Mouse (Mus musculus): ENCODE results near the gene Ppp1r12a. TPM values are rescaled to one million over a fixed set of nuclear protein-coding genes. Genes with fewer than 3 reads are reported as not detected.

Ppp1r12a gene
- polyA plus RNA-seq, 1 experiment: 18.1 TPM

DNA sequence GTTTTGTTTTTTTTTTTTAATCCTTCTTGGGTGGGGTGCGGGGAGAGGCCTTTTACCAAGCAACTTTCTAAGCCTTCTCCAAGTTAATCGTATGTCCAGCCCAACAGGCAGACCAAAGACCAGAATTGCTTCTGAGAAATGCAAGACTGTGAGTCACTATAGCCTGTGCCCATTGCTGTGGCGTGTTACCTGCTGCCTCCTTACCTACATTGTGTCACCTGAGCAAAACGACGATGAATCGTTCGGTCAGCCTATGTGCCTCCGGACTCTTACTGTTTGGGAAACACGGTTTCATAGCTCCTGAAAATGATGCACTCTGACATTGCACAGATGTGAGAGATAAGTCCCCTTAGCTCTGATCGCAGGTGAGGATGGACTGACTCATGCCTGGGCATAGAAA is 169.0 kb downstream of the Ppp1r12a start:
- Histone ChIP-seq H3K27me3 (replicated peaks; ENCODE audit: control insufficient read depth, insufficient read depth, low read length) (no peaks in the 10 kb centered on the region), H3K4me1 (ENCODE audit: control insufficient read depth, insufficient read depth, low read length) (peaks cover 13% of the 10 kb centered on the region; the same call in 1 of the 2 replicates), H3K4me3 (ENCODE audit: insufficient read depth, low read depth, low read length) (no peak overlapping the region), H3K36me3 (ENCODE audit: control insufficient read depth, insufficient read depth, low read length) (no peaks in the 10 kb centered on the region; the same call in 1 of the 2 replicates), H3K27ac (ENCODE audit: insufficient read depth, low read depth, low read length) (no peak overlapping the region)
- 27% methylated on average over 10 of the region's 10 CpGs for WGBS
- no peak for TF ChIP-seq POLR2A (IDR thresholded peaks at IDR 0.05; ENCODE audit: low read depth, low read length)
- no peak for TF ChIP-seq CTCF (conservative IDR thresholded peaks at IDR 0.05; ENCODE audit: insufficient read depth, insufficient read length, low read depth, low read length)
- DNase-seq: no peak

DNA sequence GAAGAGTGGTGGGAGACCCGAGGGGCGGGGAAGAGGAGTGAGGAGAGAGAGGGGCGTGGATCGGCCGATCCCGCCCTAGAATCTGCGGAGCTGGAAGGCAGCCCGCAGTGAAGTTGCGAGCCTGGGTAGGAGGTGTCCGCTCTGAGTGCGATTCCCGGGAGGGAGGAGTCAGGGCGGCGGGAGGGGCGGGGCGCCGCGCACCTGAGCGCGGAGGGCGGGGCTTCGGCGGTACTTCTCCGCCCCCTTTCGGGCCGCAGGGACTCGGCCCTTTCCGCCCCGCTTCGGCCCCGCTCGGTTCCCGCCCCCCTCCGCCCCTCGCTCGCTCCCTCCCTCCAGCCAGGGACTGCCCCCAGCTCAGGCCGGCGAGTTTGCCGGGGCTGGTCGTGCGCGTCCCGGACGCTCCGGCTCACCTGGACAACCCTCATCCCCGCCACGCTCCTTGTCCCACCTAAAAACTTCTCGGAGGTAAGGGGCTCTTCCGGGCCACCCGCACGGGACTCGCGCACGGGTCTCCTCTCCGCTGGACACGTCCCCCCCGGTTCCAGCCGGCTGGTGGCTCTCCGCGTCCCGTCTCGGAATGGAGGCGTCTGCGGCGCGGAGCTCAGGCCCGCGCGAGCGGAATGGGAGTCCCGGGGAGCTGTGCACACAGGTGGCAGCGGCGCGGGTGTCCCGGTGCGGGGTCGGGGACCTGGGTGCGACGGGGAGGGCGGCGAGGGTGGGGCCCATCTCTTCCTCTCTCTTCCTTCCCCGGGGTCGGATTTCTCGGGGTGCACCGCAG is 170.0 kb downstream of the Ppp1r12a start, which contains the start of gene Pawr:
Pawr (plus strand) TSS at position 338 of the 778 bp plus-strand sequence.
- DNase-seq: peak; percentile 93
- TF ChIP-seq CTCF (conservative IDR thresholded peaks at IDR 0.05; ENCODE audit: insufficient read depth, insufficient read length, low read depth, low read length): no peak
- TF ChIP-seq POLR2A (IDR thresholded peaks at IDR 0.05; ENCODE audit: low read depth, low read length): peak; percentile 86
- peaks cover 13% of the 10 kb centered on the region; the same call in 1 of the 2 replicates for H3K4me1 ChIP-seq (ENCODE audit: control insufficient read depth, insufficient read depth, low read length)
- peak within 1 kb of the TSS; percentile 87 for H3K27ac ChIP-seq (ENCODE audit: insufficient read depth, low read depth, low read length)
- no peaks in the 10 kb centered on the region for H3K27me3 ChIP-seq (replicated peaks; ENCODE audit: control insufficient read depth, insufficient read depth, low read length)
- H3K36me3 ChIP-seq (ENCODE audit: control insufficient read depth, insufficient read depth, low read length): no peaks in the 10 kb centered on the region; the same call in 1 of the 2 replicates
- peak within 1 kb of the TSS; percentile 99 for H3K4me3 ChIP-seq (ENCODE audit: insufficient read depth, low read depth, low read length)
- under 1% methylated on average over 84 of the region's 85 CpGs for WGBS

DNA sequence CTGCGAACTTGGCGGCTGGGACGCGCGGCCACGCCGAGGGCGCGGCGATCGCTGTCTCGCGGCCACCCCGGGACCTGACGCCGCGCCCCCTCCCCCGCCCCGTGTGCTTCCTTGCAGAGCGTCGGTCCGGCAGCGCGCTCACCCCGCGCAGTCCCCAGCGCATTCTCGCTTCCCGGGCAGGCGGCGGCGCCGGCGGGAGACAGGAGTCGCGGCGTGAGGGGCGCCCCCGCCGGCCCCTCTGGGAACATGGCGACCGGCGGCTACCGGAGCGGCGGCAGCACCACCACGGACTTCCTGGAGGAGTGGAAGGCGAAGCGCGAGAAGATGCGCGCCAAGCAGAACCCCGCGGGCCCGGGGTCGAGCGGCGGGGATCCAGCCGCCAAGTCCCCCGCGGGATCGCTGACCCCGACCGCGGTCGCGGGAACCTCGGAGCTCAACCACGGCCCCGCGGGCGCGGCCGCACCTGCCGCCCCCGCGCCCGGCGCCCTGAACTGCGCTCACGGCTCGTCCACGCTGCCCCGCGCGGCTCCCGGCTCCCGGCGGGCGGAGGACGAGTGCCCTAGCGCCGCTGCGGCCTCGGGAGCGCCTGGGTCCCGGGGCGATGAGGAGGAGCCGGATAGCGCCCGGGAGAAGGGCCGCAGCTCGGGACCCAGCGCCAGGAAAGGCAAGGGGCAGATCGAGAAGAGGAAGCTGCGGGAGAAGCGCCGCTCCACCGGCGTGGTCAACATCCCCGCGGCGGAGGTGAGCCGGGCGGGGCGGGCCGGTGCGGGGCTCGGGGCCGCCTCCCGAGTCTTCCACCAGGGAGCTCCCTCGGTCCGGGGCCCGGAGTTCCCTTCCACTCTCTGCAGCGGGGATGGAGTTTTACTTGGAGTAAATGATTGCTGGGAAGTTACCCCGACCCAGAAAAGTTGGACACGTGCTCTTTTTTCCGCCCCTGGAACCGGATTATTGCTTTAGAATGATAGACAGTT is 170.9 kb downstream of the Ppp1r12a start:
- Histone ChIP-seq H3K36me3 (ENCODE audit: control insufficient read depth, insufficient read depth, low read length) (no peaks in the 10 kb centered on the region; the same call in 1 of the 2 replicates), H3K27ac (ENCODE audit: insufficient read depth, low read depth, low read length) (peak overlapping the region; percentile 87), H3K4me3 (ENCODE audit: insufficient read depth, low read depth, low read length) (peak overlapping the region; percentile 99), H3K27me3 (replicated peaks; ENCODE audit: control insufficient read depth, insufficient read depth, low read length) (no peaks in the 10 kb centered on the region), H3K4me1 (ENCODE audit: control insufficient read depth, insufficient read depth, low read length) (peaks cover 13% of the 10 kb centered on the region; the same call in 1 of the 2 replicates)
- under 1% methylated on average over 128 of the region's 129 CpGs for WGBS
- DNase-seq: peak; percentile 86
- no peak for TF ChIP-seq POLR2A (IDR thresholded peaks at IDR 0.05; ENCODE audit: low read depth, low read length)
- TF ChIP-seq CTCF (conservative IDR thresholded peaks at IDR 0.05; ENCODE audit: insufficient read depth, insufficient read length, low read depth, low read length): peak; percentile 26; the same call in 1 of the 2 replicates

DNA sequence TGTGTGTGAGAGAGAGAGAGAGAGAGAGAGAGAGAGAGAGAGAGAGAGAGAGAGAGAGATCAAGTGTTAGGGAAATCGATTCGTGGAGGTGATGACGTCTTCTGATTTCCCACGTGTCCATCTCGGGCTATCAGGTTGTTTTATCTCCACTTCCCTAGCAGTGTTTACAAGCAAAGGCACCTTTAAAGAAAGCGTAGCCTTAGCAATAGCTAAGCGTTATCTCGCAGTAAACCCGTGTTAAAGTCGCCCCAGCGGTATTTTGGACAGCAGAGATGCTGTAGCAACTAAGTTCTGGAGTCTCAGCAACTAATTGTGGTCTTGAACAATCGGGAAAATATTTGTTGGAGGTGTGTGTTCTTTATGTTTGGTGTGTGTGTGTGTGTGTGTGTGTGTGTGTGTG is 171.6 kb downstream of the Ppp1r12a start:
- Histone ChIP-seq H3K4me1 (ENCODE audit: control insufficient read depth, insufficient read depth, low read length) (peaks cover 15% of the 10 kb centered on the region; the same call in 1 of the 2 replicates), H3K36me3 (ENCODE audit: control insufficient read depth, insufficient read depth, low read length) (no peaks in the 10 kb centered on the region; the same call in 1 of the 2 replicates), H3K4me3 (ENCODE audit: insufficient read depth, low read depth, low read length) (peak overlapping the region; percentile 99), H3K27ac (ENCODE audit: insufficient read depth, low read depth, low read length) (peak overlapping the region; percentile 87), H3K27me3 (replicated peaks; ENCODE audit: control insufficient read depth, insufficient read depth, low read length) (no peaks in the 10 kb centered on the region)
- TF ChIP-seq POLR2A (IDR thresholded peaks at IDR 0.05; ENCODE audit: low read depth, low read length) (no peak), CTCF (conservative IDR thresholded peaks at IDR 0.05; ENCODE audit: insufficient read depth, insufficient read length, low read depth, low read length) (no peak)
- no peak for DNase-seq
- 8% methylated on average over 12 of the region's 12 CpGs for WGBS

Other genes with a start within 250 kb of the Ppp1r12a start
- 17.9 and 19.0 TPM in 2 replicates for gene Pawr, start 169.9 kb downstream of the Ppp1r12a start, polyA plus RNA-seq (2012; rRNA removed)

All from kidney, adult 2 months (tissue).